Mouse (Mus musculus): ENCODE measurements around the gene Syt7. TPM values are rescaled to one million over a fixed set of nuclear protein-coding genes. Genes with fewer than 3 reads are reported as not detected.

Syt7 gene
- total RNA-seq, 2 experiments from 2014 or later: 2.3 to 2.5 TPM

DNA sequence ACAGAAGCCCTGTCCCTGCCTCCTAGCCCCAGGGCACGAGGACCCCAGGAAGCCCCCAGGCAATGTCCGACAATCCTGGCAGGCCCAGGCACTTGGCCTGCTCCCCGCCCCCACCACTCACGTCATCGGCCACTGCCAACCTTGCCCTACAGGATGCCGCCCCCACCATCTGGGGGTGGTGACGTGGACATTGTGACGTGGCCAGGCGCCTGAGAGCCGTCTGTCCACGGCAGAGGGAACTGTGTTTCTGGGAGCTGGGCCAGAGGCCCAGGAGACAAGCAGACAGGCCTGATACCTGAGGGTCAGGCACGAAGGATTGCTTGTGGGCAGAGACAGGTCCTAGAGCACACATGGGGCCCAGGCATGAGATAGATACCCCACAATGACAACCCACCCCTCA lies 28.5 kb downstream of the Syt7 start:
- intact Hi-C loops (cut with DNase I): no loop called here
- no peak for DNase-seq

DNA sequence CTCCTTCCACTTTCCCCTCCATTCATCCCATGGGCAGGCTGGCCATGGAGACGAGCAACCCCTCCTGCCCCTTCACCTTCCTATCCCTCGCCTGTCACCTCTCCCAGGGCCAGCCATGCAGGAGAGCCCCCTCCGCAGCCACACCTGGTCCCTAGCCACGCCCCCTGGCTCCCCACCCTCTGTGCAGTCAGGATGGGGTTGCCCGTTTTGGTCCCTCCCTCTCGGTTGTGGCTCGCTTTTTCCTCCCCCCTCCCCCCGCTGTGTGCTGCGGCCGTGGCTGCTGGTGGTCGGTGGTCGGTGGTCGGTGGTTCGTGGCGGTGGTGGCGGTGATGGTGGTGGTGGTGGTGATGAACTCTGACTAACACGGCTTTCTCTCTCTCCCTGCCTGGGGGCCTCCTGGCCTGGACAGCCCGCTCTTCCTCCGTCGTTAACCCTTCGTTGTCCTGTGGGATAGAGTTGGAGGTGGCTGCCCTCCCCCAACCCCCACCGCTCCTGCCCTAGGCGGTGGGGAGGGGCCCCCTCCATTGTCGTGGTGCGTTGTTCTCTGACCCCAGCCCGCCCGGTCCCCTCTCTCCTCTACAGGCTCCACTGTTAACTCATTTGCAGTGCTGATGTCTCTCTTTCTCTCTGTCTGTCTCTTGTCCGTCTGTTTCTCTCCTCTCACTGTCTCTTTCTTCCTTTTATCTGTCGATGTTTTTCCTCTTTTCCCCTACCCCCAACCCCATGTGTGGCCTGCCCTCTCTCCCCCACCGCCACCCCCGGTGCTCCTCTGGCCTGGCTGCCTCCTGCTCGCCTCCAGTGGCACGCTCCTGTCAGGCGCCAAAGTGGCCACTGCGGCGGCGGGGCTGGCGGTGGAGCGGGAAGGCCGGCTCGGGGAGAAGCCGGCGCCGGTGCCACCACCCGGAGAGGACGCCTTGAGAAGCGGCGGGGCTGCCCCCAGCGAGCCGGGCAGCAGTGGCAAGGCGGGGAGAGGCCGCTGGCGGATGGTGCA lies 33.4 kb downstream of the Syt7 start:
- intact Hi-C loops (cut with DNase I): no loop called here
- DNase-seq: no peak

DNA sequence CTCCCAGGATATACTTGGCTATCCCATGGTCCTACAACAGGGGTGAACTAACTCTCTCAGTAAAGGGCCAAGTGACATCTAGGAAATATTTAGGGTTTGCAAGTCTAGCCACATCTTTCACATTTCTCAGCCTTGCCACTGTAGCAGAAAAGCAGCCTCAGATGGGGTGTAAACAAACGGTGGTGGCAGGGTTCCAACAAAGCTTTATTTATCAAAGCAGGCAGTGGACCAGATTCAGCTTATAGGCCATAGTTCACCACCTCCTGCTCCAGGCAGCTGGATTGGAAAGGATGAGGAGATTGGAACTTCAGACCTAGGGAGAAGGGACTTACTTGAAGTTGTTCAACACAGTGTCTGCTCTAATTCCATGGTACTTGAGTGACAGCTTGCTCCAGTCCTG lies 35.9 kb downstream of the Syt7 start:
- no peak for DNase-seq
- intact Hi-C loops (cut with DNase I): no loop called here

DNA sequence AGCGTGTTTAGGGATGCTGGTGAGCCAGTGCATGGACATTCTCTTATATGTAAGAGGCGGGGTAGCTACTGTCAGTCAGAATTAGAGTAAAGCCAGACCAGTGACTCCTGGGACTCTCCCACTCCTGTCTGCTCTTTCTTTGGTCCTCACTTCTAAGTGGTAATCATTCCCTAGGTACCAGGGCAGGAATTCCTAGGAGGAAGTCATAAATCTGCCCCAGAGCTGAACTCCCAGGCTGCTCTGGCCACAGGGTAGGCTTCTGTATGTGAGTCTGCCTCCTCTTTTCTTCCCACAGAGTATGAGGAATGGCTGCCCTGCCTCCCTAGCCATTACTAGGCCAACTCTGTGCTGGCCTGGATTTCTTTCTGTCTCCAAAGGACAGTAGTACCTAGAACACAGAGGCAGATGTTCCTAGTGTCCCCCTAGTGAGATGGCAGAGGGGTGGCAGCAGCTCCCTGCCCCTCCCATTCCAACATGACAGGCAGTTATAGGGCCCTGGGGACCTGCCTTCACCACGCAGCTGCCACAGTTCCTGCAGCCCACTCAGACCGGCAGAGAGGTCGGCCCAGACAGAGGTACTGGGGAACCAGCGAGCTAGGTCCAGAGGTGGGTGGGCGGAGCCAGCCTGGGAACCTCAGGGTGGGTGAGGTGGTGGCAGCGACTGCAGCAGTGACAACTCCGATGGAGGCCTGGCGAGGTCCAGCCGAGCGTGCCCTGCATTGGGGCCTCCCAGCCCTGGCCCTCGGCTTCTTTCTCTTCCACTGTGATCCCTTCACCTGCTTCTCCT lies 36.8 kb downstream of the Syt7 start:
- DNase-seq: no peak
- intact Hi-C loops (cut with DNase I): no loop called here

DNA sequence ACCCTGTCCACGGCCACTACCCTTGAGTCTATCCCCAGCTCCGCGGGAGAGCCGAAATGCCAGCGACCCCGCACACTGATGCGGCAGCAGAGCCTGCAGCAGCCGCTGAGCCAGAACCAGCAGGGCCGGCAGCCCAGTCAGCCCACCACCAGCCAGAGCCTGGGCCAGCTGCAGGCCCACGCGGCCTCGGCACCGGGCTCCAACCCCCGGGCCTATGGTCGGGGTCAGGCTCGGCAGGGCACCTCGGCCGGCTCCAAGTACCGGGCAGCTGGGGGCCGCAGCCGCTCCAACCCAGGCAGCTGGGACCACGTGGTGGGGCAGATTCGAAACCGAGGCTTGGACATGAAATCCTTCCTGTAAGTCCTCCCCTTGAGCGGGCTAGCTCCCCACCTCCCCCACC lies 37.4 kb downstream of the Syt7 start:
- DNase-seq: no peak
- intact Hi-C loops (cut with DNase I): no loop called here

DNA sequence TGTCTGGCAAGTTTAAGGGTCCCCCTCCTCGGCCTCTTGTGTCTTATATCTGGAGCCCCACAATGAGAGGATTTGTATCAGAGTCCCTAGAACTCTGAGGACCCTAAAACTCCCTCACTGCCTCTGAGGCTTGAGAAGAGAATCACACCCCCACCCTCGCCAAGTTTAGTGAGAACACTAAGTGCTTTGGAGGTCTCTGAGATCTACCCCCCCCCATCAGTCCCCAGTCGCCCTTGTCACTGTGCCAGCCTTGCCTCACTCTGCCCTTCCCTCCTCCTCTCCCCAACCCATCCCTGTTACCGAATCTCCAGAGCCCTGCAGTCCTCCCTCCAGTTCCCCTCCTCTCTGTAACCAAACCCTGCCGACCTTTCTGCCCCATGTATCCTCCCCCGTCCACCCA lies 37.9 kb downstream of the Syt7 start:
- intact Hi-C loops (cut with DNase I): no loop called here
- no peak for DNase-seq

DNA sequence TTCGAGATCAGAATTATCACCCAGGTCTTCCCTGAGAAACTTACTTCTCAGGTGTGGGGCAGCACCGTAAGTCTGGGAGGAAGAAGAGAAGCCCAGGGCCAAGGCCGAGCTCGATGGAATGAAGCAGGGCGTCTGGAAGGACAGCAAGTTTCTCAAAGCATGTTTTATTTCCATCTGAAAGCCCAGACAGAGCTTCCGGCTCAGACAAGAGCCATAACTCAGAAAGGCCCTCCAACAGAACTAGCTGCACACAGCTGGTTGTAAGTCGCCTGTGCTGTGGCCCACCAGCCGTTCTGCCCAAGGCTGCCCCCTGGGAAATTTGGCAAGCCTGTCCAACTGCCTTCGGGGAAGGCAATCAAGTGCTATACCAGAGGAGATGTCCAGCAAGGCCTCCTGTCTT lies 38.5 kb downstream of the Syt7 start:
- no peak for DNase-seq
- intact Hi-C loops (cut with DNase I): no loop called here

DNA sequence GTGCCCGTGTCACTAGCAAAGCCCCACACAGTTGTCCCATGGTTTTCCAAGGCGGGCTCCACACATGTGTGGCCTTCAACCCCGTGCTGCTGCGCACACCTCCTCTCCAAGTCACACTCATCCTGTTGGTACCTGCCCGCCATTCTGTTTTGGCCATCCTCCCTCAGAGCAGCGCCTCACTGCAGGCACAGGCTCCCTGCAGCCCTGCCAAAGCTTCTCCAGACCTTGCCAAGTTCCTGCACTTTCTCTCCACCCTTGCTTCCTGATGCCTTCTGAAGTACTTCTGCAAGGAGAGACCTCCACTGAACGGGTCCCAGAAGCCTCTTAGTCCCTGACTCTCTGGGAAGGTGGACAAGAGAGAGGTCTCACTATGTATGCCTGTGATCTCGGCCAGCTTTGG lies 40.5 kb downstream of the Syt7 start:
- intact Hi-C loops (cut with DNase I): no loop called here

DNA sequence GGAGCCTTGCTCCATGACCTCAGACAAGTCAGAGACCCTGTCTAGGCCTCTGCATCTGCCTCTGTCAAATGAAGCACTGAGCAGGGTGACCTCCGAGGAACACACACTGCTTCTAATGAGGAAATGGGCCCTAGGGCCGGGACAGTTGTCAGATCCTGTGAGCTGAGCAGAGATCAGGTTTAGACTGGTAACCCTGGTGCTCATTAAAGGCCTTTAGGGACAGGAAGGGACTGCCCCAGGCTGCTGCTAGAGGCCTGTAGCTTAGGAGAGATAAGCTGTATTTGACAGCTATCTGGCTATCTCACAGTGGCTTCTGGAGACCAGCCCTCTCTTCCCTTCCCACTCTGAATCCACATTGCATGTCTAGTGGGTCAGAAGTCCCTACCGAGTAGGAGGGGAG lies 42.5 kb downstream of the Syt7 start:
- DNase-seq: no peak
- intact Hi-C loops (cut with DNase I): no loop called here

More for the DNA sequence above, 40.5 kb downstream of the Syt7 start:
- DNase-seq: no peak

DNA sequence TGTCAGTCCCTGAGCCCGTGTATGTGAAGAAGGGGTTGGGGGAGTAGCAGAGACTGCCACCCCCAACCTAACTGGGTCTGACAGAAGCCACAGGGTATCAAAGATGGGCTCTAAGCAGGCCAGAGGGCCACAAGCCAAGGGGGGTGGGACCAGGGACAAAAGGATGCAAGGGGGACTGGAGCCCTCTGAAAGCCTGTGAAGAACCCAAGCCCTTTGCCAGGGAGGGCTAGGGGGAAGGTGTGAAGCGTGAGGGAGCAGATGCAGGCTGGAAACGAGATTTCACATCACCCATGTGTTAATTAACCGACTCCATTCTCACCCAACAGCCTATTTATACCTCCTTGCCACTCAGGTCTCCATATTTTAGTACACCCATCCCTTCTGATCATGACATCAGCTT lies 43.0 kb downstream of the Syt7 start:
- DNase-seq: no peak
- intact Hi-C loops (cut with DNase I): no loop called here

DNA sequence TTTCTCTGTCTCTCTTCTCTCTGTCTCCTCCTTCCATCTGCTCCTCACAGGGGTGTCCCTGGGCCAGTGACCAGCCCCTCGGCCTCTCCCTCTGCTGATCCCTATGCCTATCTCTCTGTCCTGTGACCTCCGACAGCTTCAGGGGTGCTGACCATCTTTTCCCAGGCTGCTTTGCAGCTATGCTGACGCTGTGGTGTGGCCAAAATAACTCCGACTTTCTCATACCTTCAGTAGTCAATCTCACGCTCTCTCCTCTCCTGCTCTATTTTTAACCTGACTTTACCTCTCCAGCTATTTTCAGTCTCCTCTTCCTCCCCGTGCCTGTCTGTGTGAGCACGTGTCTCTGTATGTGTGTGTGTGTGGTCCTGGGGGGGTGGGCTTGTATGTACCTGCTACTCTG lies 44.3 kb downstream of the Syt7 start:
- intact Hi-C loops (cut with DNase I): no loop called here

DNA sequence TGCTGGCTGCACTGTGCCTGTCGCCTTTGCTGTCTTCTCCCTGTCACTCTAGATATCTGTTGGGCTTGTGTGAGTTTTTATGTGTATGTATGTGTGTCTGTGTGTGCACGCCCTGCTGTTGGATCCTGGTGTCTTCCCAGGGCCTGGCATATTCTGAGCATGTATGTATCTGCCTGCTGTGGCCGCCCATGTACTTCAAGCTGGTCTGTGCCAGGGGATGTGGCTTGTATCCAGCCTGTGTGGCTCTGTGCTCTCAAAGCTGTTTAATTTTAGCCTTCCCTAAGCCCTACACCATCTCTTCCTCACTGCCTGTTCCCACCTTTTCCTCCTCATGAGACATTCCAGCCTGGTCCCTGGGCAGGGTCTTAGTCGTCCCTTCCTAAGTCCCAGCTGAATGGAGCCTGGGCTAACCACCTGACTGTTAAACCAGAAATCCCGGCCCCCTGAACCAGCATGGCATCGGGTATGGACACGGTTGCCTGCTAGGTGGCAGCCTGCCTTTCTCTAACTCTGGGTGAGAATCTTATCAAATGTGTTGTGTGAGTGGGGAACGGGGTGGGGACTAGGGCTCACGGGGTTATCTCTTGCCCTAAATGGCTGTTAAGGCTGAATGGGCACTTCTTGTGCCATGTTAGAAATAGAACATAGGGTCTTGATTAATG lies 45.1 kb downstream of the Syt7 start:
- intact Hi-C loops (cut with DNase I): no loop called here

More for the DNA sequence above, 44.3 kb downstream of the Syt7 start:
- no peak for DNase-seq

DNA sequence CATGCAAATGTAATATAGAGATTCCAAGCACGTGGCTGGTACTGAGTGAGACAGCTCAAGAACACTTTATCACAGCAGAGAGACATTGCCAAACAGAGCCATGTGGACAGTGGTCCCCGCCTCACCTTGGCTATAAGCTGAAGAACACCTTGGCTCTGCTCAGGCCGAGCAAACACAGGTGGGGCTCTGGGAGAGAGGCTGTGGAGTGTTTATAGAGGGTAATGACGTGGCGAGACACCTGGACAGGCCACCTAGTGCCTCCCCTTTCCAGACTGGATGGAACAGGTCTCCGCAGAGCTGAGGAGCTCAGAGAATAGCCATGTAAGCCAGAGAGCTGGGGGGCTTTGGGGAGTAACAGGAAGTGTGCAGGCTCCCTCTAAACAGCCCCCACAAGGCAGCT lies 46.0 kb downstream of the Syt7 start:
- intact Hi-C loops (cut with DNase I): loop anchor here (5.0 kb wide), 1 partner anchor 178 kb away; no protein-coding TSS in a partner anchor
- DNase-seq: no peak

More for the DNA sequence above, 45.1 kb downstream of the Syt7 start:
- DNase-seq: no peak

DNA sequence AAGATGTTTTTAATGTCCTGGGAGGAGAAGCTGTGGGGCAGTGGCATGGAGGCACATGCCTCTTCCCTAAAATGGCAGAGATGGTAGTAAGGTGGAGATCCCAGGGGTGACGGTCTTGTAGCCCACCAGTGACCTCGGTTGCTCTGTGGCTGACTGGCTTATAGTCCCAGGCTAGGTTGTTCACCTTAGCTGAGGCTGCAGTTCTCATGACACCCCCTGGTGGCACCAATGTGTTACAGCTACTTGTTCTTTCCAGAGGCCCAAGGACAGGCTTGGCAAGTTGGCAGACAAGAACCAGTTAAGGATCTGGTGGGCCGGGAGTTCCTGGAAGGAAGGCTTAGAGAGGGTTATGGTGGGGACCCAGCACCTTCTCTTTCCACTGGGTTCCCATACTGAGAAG lies 47.0 kb downstream of the Syt7 start:
- peak in 1 of 2 experiments; percentile 37 for DNase-seq
- intact Hi-C loops (cut with DNase I): loop anchor here (2.0 to 5.0 kb wide), 2 partner anchors 101 to 179 kb away; no protein-coding TSS in a partner anchor

DNA sequence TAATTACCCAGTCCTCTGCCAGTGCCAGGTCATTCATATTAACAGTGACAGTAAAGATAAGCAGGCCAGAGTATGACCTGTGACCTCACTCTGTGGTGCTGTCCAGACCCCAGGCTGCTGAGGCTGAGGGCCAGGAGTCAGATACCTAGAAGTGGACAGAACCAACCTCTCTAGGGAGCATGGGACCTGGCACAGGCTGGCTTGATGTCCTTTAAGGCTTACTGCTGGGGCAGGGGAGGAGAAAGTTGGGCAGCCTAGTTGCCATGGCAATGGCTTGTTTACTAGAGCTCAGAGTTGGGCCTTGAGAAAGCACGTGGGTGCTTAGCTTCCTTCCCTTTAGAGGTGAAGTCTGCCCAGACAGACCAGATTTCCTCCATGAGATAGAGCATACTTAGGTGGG lies 47.8 kb downstream of the Syt7 start:
- DNase-seq: no peak
- intact Hi-C loops (cut with DNase I): loop anchor here (2.0 to 5.0 kb wide), 2 partner anchors 102 to 179 kb away; no protein-coding TSS in a partner anchor

DNA sequence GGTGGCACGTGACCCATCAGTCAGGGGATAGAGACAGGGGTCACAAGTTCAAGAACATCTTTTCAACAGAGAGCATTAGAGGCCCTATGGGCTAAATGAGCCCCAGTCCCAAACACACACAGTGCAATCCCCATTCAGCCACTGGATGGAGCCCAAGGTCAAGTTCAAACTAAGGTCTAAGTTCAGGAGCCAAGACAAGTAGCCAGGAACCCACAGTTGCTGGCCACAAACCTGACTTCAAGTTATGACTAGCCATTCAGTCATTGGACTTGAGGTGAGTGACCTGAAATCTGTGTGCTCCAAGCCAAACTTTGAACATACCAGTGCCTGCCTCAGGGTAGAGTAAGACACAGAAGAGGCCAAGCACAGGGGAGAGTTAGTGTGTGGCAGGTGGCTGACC lies 48.6 kb downstream of the Syt7 start:
- no peak for DNase-seq
- intact Hi-C loops (cut with DNase I): loop anchor here (2.0 to 5.0 kb wide), 2 partner anchors 103 to 180 kb away; no protein-coding TSS in a partner anchor

DNA sequence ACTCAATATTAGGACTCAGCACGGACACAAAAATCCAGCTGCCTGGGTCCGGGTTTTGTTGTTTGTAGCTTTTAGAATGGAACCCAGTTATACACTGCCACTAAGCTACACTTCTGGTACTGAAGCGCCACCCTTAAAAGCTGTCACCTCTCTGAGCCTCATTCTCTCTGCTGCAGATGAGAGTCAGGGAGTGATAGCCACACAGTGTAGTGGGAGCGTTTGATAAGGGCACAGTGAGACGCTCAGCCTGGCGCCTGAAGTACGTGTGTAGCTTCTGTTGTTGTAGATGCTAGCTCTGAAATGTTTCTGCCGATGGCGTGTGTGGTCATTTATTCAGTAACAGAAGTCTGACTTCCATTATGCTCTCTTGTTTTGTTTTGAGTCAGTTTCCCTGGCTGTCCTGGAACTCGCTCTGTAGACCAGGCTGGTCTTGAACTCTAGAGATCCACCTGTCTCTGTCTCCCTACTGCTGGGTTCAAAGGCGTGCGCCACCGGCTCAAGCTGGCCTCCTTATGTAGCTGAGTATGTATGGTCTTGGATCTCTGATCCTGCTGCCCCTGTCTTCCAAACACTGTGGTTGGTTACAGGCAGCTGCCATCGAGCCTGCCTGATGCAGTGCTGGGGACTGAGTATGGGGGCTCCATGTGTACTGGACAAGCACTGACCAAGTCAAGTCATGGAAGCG lies 55.9 kb downstream of the Syt7 start:
- intact Hi-C loops (cut with DNase I): no loop called here

DNA sequence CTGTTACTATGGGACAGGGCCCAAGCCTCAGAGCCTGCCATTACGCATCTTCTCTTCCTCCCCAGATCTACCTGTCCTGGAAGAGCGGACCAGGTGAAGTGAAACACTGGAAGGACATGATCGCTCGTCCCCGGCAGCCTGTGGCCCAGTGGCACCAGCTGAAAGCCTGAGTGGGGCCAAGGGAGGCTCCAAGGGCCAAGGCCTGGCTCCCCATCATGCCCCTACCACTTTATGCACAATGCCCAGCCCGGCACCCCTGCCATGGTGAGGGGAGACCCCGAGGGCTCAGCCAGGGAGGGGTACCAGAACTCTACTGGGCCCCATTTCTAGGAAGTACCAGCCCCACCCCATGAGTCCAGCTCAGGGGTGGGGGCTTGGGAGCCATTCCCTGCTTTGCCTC lies 59.4 kb downstream of the Syt7 start:
- intact Hi-C loops (cut with DNase I): no loop called here
- no peak for DNase-seq

More for the DNA sequence above, 55.9 kb downstream of the Syt7 start:
- DNase-seq: no peak

DNA sequence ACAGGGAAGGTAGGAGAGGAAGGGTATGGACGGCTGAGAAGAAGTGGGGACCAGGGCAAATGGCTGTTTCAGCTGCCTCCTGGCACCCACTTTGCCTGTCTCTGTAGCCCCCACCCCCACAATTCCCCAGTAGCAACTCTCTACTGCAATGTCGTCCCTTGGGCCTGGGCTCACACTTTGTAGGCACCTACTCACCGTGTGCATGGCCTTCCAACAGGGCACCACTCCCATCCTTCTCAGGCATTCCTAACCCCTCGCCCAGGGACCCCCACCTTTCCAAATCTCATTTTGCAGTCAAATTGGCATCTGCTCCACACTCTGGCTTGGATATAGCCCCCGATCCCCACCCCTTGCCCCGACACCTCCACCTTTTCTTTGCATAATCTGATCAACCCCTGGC lies 60.3 kb downstream of the Syt7 start:
- intact Hi-C loops (cut with DNase I): loop anchor here (1.0 kb wide), 1 partner anchor 37 kb away; no protein-coding TSS in a partner anchor
- DNase-seq: no peak

DNA sequence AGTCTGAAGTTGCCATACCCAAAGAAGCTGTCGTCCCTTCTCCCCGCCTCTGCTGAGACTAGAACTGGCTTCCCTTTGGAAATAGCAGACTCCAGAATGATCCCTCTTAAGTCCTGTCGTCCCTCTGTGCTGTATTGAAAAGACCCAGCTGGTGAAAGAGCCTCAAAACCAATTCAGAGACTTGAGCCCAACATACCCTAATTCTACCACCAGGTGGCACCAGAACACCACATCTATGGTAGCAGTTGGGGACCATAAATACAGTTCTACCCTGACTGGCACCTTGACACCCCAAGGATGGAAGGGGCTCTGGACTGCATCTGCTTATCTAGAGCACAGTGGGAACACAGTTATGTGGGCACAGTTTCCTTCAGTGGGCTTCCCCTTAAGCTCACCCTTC lies 60.8 kb downstream of the Syt7 start:
- intact Hi-C loops (cut with DNase I): loop anchor here (1.0 kb wide), 1 partner anchor 37 kb away; no protein-coding TSS in a partner anchor
- DNase-seq: peak in 1 of 2 experiments; percentile 55
